Mouse (Mus musculus): ENCODE measurements at regions not wholly inside any gene's neighbourhood (a gene's known extent, or its start where the extent isn't known, plus 50 kb on each side); places are given as distances from the start of the nearest gene placed in this dataset.

DNA sequence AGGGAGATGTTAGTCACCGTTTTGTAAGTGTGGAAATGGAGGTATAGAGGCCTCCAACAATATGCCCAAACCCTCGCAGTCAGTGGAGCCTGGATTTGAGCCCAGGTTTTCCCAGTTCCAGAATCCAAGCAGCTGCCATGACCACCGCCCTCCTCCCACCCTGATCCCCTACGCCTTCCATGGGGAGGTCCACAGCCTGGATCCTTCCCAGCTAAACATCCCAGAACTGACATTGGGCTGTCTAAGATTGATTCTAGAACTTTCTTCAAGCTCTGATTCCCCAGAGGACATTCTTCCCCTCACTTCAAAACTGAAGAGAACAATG, 199.2 kb downstream of the Bcl2l11 start:
- WGBS: 93% methylated on average over 4 of the region's 4 CpGs
- DNase-seq: no peak
- Histone ChIP-seq H3K4me3 (ENCODE audit: control insufficient read depth, insufficient read depth, low read length) (no peak overlapping the region), H3K36me3 (ENCODE audit: control insufficient read depth, insufficient read depth, low read length) (no peaks in the 10 kb centered on the region), H3K4me1 (replicated peaks; ENCODE audit: control insufficient read depth, insufficient read depth, low read length) (peaks cover 12% of the 10 kb centered on the region), H3K27me3 (ENCODE audit: control insufficient read depth, insufficient read depth, low read length) (no peaks in the 10 kb centered on the region), H3K27ac (ENCODE audit: control insufficient read depth, insufficient read depth, low read length) (no peak overlapping the region)
- TF ChIP-seq POLR2A (IDR thresholded peaks at IDR 0.05; ENCODE audit: control insufficient read depth, extremely low read depth, insufficient read depth, low read length, poor library complexity): no peak
- no peak for TF ChIP-seq CTCF (IDR thresholded peaks at IDR 0.05; ENCODE audit: borderline replicate concordance, control insufficient read depth, extremely low read depth, insufficient read depth, low read length, poor library complexity)

DNA sequence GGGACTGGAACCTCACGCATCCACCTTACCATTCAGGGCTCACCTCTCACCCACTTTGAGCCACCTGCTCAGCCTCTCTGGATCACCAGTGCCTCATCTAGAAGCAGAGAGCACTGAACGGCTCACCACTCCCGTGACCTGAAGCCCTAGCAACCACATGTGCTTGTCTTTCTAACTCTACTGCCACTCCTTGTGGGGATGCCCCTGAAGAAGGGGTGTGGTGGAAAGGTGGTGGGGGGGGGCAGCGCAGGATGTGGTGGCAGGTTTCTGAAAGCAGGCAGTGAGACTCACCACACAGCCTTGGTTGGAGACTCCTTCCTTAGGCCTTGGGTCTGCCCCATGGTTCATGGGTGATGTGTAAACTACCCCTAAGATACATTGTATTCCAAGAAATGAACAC, 199.6 kb downstream of the Bcl2l11 start:
- Histone ChIP-seq H3K4me3 (ENCODE audit: control insufficient read depth, insufficient read depth, low read length) (no peak overlapping the region), H3K4me1 (replicated peaks; ENCODE audit: control insufficient read depth, insufficient read depth, low read length) (peaks cover 12% of the 10 kb centered on the region), H3K27ac (ENCODE audit: control insufficient read depth, insufficient read depth, low read length) (no peak overlapping the region), H3K36me3 (ENCODE audit: control insufficient read depth, insufficient read depth, low read length) (no peaks in the 10 kb centered on the region), H3K27me3 (ENCODE audit: control insufficient read depth, insufficient read depth, low read length) (no peaks in the 10 kb centered on the region)
- DNase-seq: peak; percentile 39
- TF ChIP-seq POLR2A (IDR thresholded peaks at IDR 0.05; ENCODE audit: control insufficient read depth, extremely low read depth, insufficient read depth, low read length, poor library complexity): no peak
- TF ChIP-seq CTCF (IDR thresholded peaks at IDR 0.05; ENCODE audit: borderline replicate concordance, control insufficient read depth, extremely low read depth, insufficient read depth, low read length, poor library complexity): no peak
- 23% methylated on average over 4 of the region's 4 CpGs for WGBS

DNA sequence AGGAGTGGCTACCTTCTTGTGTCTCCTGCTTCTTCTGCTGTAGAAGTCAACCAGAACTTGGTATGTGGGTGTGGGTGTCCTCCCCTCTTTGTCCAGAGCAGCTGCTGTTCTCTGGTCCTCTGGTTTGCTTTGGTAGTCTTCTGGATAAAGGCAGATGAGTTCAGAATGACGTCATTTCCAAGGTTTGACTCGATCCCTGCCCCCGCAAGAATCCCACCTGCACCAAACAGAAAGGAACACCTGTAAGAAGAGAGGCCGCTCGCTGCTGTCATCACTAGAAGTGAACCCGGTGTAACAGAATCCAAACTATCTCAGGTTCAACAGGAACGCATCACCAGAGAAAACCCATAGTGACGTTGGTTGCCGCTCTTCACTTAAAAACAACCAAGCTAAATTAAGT, 205.0 kb downstream of the Bcl2l11 start:
- 92% methylated on average over 9 of the region's 9 CpGs for whole genome bisulfite sequencing

DNA sequence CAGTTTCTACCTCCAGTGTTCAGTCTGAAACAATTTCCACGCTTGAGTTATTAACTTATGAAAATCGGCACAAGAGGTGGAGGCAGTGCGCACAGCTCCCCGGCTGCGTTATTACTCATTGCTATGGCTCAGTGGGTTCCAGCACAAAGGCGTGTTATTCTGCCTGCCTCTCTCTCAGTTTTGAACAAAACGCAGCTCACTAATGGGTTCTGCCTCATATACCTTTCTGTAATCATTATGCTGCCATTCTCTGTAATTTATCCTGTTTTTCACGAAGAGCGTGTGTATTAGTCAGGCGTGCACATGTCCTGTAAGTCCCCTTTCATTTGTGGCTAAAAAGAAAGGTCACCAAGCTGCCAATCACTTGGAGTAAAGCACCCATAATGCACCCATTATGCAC, 205.4 kb downstream of the Bcl2l11 start:
- TF ChIP-seq CTCF (IDR thresholded peaks at IDR 0.05; ENCODE audit: borderline replicate concordance, control insufficient read depth, extremely low read depth, insufficient read depth, low read length, poor library complexity): no peak
- no peak for TF ChIP-seq POLR2A (IDR thresholded peaks at IDR 0.05; ENCODE audit: control insufficient read depth, extremely low read depth, insufficient read depth, low read length, poor library complexity)
- Histone ChIP-seq H3K4me3 (ENCODE audit: control insufficient read depth, insufficient read depth, low read length) (no peak overlapping the region), H3K27me3 (ENCODE audit: control insufficient read depth, insufficient read depth, low read length) (no peaks in the 10 kb centered on the region), H3K4me1 (replicated peaks; ENCODE audit: control insufficient read depth, insufficient read depth, low read length) (peaks cover 4% of the 10 kb centered on the region), H3K36me3 (ENCODE audit: control insufficient read depth, insufficient read depth, low read length) (no peaks in the 10 kb centered on the region), H3K27ac (ENCODE audit: control insufficient read depth, insufficient read depth, low read length) (no peak overlapping the region)
- DNase-seq: no peak
- WGBS: 93% methylated on average over 10 of the region's 10 CpGs

More for the DNA sequence above, 205.0 kb downstream of the Bcl2l11 start:
- H3K4me1 ChIP-seq (replicated peaks; ENCODE audit: control insufficient read depth, insufficient read depth, low read length): peaks cover 3% of the 10 kb centered on the region
- TF ChIP-seq POLR2A (IDR thresholded peaks at IDR 0.05; ENCODE audit: control insufficient read depth, extremely low read depth, insufficient read depth, low read length, poor library complexity) (no peak), CTCF (IDR thresholded peaks at IDR 0.05; ENCODE audit: borderline replicate concordance, control insufficient read depth, extremely low read depth, insufficient read depth, low read length, poor library complexity) (no peak)
- no peaks in the 10 kb centered on the region for H3K36me3 ChIP-seq (ENCODE audit: control insufficient read depth, insufficient read depth, low read length)
- no peak overlapping the region for H3K27ac ChIP-seq (ENCODE audit: control insufficient read depth, insufficient read depth, low read length)
- no peaks in the 10 kb centered on the region for H3K27me3 ChIP-seq (ENCODE audit: control insufficient read depth, insufficient read depth, low read length)
- no peak overlapping the region for H3K4me3 ChIP-seq (ENCODE audit: control insufficient read depth, insufficient read depth, low read length)
- DNase-seq: no peak

DNA sequence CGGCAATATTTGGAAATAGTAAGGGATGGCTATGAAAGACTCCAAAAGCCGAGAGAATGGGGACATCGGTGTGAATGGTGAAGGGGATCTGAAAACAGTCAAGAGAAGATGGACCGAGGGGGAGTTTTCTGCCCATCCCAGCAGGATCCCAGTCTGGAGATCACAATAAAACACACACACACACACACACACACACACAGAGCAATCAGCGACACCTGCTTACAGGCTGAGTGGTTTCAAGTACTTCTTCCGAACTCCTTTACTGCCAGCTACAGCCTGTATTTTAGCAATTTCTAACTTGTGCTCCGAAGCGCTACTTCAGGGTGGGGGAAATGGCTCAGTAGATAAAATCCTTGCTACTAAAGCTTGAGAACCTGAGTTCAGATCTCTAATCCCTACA, 205.8 kb downstream of the Bcl2l11 start:
- TF ChIP-seq CTCF (IDR thresholded peaks at IDR 0.05; ENCODE audit: borderline replicate concordance, control insufficient read depth, extremely low read depth, insufficient read depth, low read length, poor library complexity) (no peak), POLR2A (IDR thresholded peaks at IDR 0.05; ENCODE audit: control insufficient read depth, extremely low read depth, insufficient read depth, low read length, poor library complexity) (no peak)
- 95% methylated on average over 8 of the region's 8 CpGs for WGBS
- Histone ChIP-seq H3K4me3 (ENCODE audit: control insufficient read depth, insufficient read depth, low read length) (no peak overlapping the region), H3K4me1 (replicated peaks; ENCODE audit: control insufficient read depth, insufficient read depth, low read length) (peaks cover 4% of the 10 kb centered on the region), H3K27me3 (ENCODE audit: control insufficient read depth, insufficient read depth, low read length) (no peaks in the 10 kb centered on the region), H3K36me3 (ENCODE audit: control insufficient read depth, insufficient read depth, low read length) (no peaks in the 10 kb centered on the region), H3K27ac (ENCODE audit: control insufficient read depth, insufficient read depth, low read length) (no peak overlapping the region)
- DNase-seq: no peak

DNA sequence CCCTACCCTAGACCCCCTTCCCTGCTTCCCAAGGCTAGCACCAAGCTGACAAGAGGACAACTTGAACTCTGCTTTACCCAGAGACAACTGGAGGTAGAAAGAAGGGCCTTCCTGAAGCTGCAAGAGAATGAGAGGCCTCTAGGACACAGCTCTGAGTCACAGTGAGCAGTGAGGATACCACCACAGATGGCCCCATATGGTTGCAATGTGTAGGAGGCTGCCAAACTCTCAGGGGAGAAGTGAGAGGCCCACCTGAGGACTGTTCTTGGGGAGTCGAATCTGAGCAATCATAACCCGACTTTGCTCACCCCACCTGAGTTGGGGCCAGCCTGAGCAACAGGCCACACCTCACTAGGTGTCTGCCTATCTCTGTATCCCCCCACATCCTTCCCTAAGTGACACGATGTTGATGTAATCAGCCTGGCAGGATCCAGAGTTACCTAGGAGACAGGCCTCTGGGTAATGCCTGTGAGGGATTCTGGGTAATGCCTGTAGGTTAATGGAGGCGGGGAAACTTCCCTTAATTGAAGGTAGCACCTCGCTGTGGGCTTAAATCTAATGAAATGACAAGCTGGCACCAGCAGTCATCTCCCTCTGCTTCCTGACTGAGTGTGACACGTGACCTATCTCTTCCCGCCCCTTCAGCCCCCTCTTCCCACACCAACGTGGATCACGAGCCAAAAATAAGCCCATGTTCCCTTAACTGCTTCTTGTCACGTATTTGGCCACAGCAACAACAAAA, 207.7 kb downstream of the Bcl2l11 start:
- DNase-seq: no peak
- Histone ChIP-seq H3K36me3 (ENCODE audit: control insufficient read depth, insufficient read depth, low read length) (no peaks in the 10 kb centered on the region), H3K4me1 (replicated peaks; ENCODE audit: control insufficient read depth, insufficient read depth, low read length) (peaks cover 7% of the 10 kb centered on the region), H3K27me3 (ENCODE audit: control insufficient read depth, insufficient read depth, low read length) (no peaks in the 10 kb centered on the region), H3K4me3 (ENCODE audit: control insufficient read depth, insufficient read depth, low read length) (no peak overlapping the region), H3K27ac (ENCODE audit: control insufficient read depth, insufficient read depth, low read length) (no peak overlapping the region)
- 71% methylated on average over 10 of the region's 10 CpGs for WGBS
- TF ChIP-seq CTCF (IDR thresholded peaks at IDR 0.05; ENCODE audit: borderline replicate concordance, control insufficient read depth, extremely low read depth, insufficient read depth, low read length, poor library complexity) (no peak), POLR2A (IDR thresholded peaks at IDR 0.05; ENCODE audit: control insufficient read depth, extremely low read depth, insufficient read depth, low read length, poor library complexity) (no peak)

DNA sequence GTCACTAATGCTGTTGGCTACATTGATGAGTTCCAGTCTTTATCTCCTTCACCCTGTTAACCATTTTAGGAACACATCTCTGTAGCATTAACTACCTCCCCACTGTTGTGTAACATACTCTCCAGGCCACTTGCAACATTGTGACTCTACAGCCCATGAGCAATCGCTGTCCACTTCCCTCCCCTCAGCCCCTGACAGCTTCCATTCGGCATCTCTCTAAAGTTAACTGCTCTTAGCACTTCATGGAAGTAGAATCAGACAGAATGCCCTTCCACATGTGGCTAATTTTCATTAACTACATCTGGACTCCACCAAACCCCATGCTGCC, 208.3 kb downstream of the Bcl2l11 start:
- no peak overlapping the region for H3K4me3 ChIP-seq (ENCODE audit: control insufficient read depth, insufficient read depth, low read length)
- WGBS: 94% methylated on average over 2 of the region's 2 CpGs
- H3K27me3 ChIP-seq (ENCODE audit: control insufficient read depth, insufficient read depth, low read length): no peaks in the 10 kb centered on the region
- TF ChIP-seq CTCF (IDR thresholded peaks at IDR 0.05; ENCODE audit: borderline replicate concordance, control insufficient read depth, extremely low read depth, insufficient read depth, low read length, poor library complexity) (no peak), POLR2A (IDR thresholded peaks at IDR 0.05; ENCODE audit: control insufficient read depth, extremely low read depth, insufficient read depth, low read length, poor library complexity) (no peak)
- H3K4me1 ChIP-seq (replicated peaks; ENCODE audit: control insufficient read depth, insufficient read depth, low read length): peaks cover 12% of the 10 kb centered on the region
- H3K36me3 ChIP-seq (ENCODE audit: control insufficient read depth, insufficient read depth, low read length): no peaks in the 10 kb centered on the region
- no peak overlapping the region for H3K27ac ChIP-seq (ENCODE audit: control insufficient read depth, insufficient read depth, low read length)
- DNase-seq: no peak
